Mouse (Mus musculus): ENCODE measurements around the gene Med1. TPM values are rescaled to one million over a fixed set of nuclear protein-coding genes. Genes with fewer than 3 reads are reported as not detected.
A peak's percentile ranks its signal among the peaks of the same experiment; 100 is the strongest.
"Not testable (repeated sequence)": the region's sequence is repeated elsewhere in the genome, so short reads cannot be mapped to it uniquely, and the experiment has no call there.

Med1 gene
- 10 to 100 TPM; 45.3 to 59.4 TPM for total RNA-seq (2021)
- long read RNA-seq, experiment 1, full-length matches to known transcripts: 4 of 12 reads
- long read RNA-seq, experiment 1, partial matches to known transcripts: 0 of 12 reads
- long read RNA-seq, experiment 1, other reads (novel, unspliced or antisense): 8 of 12 reads
- long read RNA-seq, experiment 2, transcript Med1-202 (18 exons, 2,627 nt): major isoform, 5 of 14 reads
- long read RNA-seq, experiment 2, partial matches to known transcripts: 0 of 14 reads
- long read RNA-seq, experiment 2, other reads (novel, unspliced or antisense): 7 of 14 reads

- DNase-seq: peak; percentile 92
Measured at GRCm38 (mm10) chr11:98192901-98193805, at the start of gene Med1. Gene Med1, minus strand, starts transcription at chr11:98193293.

- DNase-seq: no peak
Measured at GRCm38 (mm10) chr11:98238995-98239394, 45.9 kb upstream of the Med1 start.

GRCm38 (mm10) chr11:98238416-98238815 is 45.3 kb upstream of the Med1 start:
- no peak for DNase-seq

- no peak for DNase-seq
Measured at GRCm38 (mm10) chr11:98226349-98226748, 33.3 kb upstream of the Med1 start.

- DNase-seq: no peak
Measured at GRCm38 (mm10) chr11:98213311-98213710, 20.2 kb upstream of the Med1 start.

GRCm38 (mm10) chr11:98209661-98210060 is 16.6 kb upstream of the Med1 start:
- not testable (repeated sequence) for DNase-seq

GRCm38 (mm10) chr11:98206281-98206680 is 13.2 kb upstream of the Med1 start:
- DNase-seq: not testable (repeated sequence)

- DNase-seq: no peak
Measured at GRCm38 (mm10) chr11:98205463-98205862, 12.4 kb upstream of the Med1 start.

- DNase-seq: peak; percentile 37
Measured at GRCm38 (mm10) chr11:98203931-98204421, 10.9 kb upstream of the Med1 start.

GRCm38 (mm10) chr11:98203351-98203911 is 10.3 kb upstream of the Med1 start:
- no peak for DNase-seq

GRCm38 (mm10) chr11:98202641-98203350 is 9.7 kb upstream of the Med1 start, which contains the start of gene Cdk12:
Gene Cdk12, plus strand, starts transcription at chr11:98203059.
- DNase-seq: peak; percentile 98

- peak; percentile 54 for DNase-seq
Measured at GRCm38 (mm10) chr11:98201791-98202640, 8.9 kb upstream of the Med1 start.

GRCm38 (mm10) chr11:98190820-98191219 is 2.3 kb downstream of the Med1 start:
- peak; percentile 23 for DNase-seq

- DNase-seq: no peak
Measured at GRCm38 (mm10) chr11:98187640-98188395, 5.3 kb downstream of the Med1 start.

GRCm38 (mm10) chr11:98182149-98182548 is 10.9 kb downstream of the Med1 start:
- not testable (repeated sequence) for DNase-seq

- no peak for DNase-seq
Measured at GRCm38 (mm10) chr11:98168400-98168799, 24.7 kb downstream of the Med1 start.

- no peak for DNase-seq
Measured at GRCm38 (mm10) chr11:98155094-98155493, 38.0 kb downstream of the Med1 start.

GRCm38 (mm10) chr11:98150625-98151156 is 42.4 kb downstream of the Med1 start:
- no peak for DNase-seq

- peak; percentile 96 for DNase-seq
Measured at GRCm38 (mm10) chr11:98149786-98150624, 43.1 kb downstream of the Med1 start, which contains the start of gene Fbxl20. Gene Fbxl20, minus strand, starts transcription at chr11:98150403.

All from adrenal gland, postnatal 10 days (tissue).